Mouse (Mus musculus) cerebellum, adult 11-12 months (tissue): ENCODE results near the gene Mfsd5.
A peak's percentile ranks its signal among the peaks of the same experiment; 100 is the strongest.

Experiments used
- DNase-seq: peaks from one replicate; pipeline ENCODE4 v3.0.0; 2022

Mfsd5 gene

DNA sequence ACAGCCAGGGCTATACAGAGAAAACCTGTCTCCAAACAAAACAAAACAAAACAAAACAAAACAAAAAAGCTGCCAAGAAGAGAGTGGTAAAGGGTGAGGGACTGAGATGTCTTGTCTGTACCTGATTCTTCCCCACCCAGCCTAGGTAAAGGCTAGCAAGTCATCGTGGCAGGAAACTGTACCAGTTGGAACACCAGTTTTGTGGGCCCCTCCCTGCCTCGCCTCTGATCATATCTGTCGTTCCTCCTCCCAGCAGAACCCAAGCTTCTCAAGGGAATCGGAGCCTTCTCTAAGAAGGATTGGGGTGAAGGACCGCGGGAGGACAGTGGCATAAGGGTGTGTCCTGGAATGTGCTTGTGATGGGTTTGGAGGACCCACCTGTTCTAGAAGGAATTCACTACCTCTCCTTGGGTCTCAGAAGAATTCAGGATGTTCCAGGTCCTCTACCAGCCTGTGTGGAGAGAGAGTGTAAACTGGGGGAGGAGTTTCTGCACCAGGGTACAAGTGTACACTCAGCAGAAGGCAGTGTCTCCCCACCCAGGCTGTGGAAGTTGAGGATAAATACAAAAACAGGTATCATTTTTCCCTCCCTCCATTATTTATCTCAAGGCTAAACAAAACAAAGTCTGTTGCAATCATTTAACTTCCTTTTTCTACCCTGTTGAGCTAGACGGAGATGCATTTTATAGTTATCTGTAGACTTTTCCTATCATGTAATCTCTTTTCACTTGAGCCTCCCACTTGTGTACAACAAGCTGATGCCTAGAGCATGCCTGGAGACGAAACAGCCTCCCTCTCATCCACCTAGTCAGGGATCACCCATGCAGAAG lies 3.4 kb downstream of the Mfsd5 start:
- no peak for DNase-seq

DNA sequence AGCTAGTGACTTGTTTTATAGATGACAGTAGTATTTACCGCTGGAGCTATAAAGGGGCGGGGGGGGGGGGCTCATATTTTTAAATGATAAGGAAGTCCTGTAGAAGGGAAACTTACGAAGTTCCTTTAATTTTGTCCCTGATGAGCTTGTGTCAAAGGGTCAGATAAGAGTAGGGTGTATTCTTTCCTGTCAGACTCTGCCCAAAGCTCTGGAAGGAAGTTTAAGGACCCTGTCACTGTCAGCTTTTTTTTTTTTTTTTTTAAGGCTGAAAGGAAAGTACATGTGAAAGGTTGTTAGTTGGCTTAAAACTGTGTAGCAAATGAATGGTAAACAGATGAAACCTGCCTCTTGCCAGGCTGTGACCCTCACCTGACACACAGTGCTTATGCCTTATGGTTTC lies 4.4 kb downstream of the Mfsd5 start:
- DNase-seq = no peak

DNA sequence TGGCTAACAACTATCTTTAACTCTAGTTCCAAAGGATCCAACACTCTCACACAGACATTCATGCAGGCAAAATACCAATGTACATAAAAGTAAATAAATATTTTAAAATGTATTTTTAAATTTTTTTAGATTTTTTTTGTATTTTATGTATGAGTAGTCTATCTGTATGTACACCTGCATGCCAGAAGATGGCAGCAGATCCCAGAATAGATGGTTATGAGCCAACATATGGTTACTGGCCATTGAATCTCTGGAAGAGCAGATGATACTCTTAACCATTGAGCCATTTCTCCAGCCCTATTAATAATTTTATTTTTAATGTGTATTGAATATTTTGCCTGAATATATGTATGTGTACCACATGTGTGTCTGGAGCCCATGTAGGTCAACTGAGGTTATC lies 8.1 kb downstream of the Mfsd5 start:
- DNase-seq = no peak

DNA sequence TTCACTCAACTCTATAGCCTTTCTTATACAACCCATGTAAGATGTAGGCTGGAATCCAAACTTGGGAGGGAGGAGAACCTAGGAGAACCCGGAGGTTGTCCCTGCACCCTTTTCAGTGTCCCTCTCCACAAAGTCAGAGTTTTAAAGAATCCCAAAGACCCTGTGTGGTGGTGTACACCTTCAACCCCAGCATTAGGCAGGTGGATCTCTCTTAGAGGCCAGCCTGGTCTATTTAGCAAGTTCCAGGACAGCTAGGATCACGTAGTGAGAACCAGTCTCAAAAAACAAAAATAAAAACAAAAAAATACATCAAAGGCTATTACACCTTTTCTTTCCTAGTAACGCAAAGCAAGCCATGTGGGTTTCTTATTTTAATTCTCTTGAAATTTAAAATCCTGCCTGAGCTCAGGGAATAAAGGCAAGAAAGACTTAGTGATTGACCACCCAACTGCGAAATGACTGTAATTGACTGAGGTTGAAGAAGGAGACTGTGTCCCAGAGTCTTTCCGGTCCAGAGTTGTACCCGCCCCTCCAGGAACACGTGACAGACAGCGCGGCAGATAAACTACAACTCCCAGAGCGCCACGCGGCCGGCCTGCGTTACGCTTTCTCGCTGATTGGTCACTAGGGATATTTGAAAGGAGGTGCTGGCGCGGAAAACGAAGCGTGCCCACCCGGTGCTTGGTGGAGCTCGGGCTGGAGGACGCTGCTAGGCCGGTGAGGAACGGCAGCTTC lies 16.5 kb downstream of the Mfsd5 start, which contains the start of gene Espl1:
Gene Espl1, plus strand, starts transcription at position 634 of the 735 bp plus-strand sequence.
- DNase-seq = peak; percentile 89

DNA sequence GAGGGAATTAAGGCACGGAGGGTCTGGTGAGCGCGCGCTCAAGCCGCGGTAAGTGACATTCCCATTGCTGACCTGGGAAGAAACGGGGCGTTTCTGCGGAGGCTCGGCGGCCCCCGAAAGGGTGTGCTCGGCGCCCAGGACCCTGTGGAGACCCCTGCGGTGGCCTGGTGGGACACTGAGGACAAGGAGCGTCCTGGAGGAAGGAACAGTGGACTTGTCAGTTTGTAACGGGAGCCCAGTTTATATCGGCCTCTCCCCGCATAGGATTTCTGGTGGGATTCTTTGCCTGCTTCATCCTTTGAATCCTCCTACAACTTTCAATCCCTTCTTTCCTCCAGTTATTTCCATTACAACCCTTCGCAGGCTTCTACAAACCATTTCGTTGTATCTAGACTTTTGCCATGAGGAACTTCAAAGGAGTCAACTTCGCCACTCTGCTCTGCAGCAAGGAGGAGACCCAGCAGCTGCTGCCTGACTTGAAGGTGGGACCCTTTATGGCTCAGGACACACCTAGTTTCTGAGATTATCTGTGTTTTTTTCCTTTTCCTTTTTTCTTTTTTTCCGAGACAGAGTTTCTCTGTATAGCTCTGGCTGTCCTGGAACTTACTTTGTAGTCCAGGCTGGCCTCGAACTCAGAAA lies 17.2 kb downstream of the Mfsd5 start:
- no peak for DNase-seq

DNA sequence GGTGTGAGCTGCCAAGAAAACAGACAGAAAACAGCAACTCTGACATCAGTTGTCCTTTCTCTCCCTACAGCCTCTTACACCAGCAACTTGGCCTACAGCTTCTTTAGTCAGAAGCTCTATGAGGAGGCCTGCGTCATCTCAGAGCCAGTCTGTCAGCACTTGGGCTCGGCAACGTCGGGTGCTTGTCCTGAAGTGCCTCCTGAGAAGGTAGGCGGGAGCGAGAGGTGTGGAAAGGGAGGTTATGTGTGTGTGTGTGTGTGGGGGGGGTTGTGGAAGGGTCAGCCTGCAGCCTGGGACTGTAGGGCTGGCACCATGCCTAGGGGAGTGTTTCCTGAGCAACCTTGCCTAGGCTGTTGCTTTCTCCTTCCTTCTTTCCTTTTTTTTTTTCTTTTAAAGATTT lies 23.3 kb downstream of the Mfsd5 start:
- DNase-seq = no peak

DNA sequence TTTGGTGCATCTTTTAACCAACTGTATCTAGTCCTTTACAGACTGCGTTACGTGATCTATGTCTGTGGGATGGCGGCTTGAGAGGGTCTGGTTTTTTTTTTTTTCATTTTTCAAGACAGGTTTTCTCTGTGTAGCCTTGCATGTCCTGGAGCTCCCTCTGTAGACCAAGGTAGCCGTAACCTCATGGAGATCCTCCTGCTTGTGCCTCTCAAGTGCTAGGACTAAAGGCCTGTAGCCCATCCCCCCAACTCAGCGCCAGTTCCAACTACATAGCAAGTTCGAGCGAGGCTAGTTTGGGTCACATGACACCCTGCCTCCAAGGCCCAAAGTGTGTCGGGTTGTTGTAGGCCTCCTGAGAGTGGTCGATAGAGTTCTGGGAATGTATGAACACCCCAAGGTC lies 29.5 kb downstream of the Mfsd5 start:
- DNase-seq = no peak

DNA sequence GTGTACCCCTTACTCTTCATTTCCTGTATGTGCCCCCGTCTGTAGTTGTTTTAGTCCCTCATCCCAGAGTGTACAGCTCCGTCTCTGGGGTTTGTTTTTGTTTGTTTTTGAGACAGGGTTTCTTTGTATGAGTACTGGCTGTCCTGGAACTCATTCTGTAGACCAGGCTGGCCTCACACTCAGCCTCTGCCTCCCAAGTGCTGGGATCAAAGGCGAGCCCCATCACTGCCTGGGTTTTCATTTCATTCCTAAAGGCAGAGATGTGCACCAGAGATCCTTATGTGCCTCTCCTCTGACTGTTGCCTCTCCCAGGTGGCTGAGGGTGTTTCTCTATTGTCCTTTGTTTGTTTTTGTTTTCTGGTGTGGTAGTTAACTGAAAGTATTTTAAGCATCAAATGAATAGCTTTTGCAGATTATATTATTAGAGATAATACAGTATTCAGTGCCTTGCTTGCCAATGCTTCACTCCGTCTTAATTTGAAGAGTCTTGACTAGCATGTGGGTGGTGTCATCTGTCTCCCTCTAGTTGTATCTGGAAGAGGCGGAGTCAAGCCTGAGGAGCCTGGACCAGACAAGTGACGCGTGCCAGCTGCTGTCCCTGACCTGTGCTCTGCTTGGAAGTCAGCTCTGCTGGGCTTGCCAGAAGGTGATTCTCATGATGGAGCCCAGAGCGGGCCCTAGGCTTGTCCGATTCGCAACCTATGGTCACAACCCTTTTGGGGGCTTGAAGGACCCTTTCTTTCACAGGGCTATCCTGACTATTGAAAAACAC lies 31.0 kb downstream of the Mfsd5 start:
- no peak for DNase-seq

DNA sequence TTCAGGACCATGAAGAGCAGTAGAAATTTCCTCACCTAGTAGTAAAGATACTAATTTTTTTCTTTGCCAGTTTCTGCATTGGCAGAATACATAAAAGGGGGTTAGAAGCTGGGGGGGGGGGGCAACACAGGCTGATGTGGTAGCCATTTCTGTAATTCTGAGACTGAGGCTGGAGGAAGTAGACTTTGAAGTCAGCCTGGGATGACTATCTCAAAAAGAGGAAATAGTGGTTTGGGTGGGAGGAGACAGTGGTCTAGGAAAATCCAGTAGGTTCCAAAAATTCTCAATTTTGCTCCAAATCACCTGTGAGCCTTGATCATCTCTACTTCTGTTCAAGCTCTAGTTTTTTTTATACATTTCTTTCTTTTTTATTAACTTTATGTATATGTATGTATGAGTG lies 32.2 kb downstream of the Mfsd5 start:
- no peak for DNase-seq

DNA sequence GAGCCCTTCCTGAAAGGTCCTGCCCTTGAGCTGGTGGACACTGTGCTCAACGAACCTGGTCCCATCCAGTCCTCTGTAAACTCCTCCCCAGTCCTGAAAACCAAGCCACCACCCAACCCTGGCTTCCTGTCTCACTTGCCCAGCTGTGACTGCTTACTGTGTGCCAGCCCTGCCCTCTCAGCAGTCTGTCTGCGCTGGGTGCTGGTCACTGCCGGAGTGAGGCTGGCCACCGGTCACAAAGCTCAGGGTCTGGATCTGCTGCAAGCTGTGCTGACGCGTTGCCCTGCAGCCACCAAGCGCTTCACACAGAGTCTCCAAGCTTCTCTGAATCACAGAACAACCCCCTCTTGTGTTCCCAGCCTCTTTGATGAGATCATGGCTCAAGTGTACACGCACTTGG lies 36.0 kb downstream of the Mfsd5 start:
- DNase-seq = no peak

DNA sequence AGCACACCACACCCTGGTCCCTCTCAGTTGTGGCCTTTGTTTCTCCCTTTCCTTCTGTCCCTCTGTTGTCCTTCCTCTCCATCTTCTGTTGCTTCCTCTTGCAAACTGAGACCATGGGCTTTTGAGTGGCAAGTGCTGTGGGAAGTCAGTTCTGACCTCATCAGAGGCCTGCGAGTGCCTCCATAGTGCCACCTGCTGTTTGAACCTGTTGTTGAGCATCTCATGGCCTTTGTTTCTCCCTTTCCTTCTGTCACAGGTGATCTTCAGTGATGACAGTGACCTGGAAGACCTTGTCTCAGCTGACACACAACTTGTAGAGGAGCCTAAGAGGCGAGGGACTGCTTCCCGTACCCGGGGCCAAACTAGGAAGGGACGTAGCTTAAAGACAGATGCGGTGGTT lies 37.0 kb downstream of the Mfsd5 start:
- DNase-seq = no peak

DNA sequence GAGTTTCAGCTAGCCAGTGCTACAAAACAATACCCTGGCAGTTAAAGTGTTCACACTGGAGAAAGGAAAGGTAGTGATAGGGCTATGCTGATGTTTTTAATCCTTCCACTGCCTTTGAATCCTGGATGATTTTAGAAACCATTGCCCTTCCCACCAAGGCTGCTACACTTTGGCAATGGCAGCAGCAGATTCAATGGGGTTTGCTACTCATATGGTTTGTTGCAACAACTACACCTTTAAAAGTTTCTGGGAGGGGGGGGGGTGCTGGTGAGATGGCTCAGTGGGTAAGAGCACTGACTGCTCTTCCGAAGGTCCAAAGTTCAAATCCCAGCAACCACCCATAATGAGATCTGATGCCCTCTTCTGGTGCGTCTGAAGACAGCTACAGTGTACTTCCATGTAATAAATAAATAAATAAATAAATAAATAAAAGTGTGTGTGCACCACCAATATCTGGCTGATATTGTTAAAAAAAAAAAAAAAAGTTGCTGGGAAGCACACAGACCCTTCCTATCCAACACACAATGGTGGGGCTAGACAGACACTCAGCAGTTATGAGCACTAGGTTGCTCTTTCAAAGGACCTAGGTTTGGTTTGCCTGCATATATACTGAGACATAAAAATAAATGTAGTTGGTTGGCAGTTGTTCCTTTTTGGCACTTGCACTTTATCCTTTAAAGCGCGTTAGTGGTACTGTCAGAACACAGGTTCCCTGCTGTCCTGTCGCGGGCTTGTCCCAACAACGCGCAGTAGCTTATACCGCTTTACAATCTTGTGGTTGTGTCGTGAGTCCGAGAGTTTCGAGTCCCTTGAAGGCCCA lies 45.6 kb downstream of the Mfsd5 start:
- no peak for DNase-seq

DNA sequence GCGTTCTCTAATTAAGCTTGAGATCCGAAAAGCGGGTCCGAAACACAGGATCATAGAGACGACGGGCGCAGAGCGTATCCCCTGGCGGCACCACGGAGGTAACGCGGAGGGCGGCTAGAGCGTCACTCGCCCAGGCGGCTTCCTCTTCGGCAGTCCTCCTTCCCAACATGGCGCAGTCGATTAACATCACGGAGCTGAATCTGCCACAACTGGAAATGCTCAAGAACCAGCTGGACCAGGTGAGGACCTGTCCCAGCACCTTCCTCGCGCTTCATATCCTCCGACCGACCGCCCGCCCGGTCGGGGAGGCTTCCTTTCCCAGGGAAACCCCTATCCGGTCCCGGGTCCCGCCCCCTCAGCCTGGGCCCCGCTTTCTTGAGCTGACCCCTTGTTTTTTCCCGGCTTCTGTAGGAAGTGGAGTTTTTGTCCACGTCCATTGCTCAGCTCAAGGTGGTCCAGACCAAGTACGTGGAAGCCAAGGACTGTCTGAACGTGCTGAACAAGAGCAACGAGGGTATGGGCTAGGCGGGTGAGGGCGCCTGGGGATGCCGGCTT lies 46.8 kb downstream of the Mfsd5 start, which contains the start of gene Pfdn5:
Gene Pfdn5, plus strand, starts transcription at position 95 of the 555 bp plus-strand sequence.
- peak; percentile 82 for DNase-seq

DNA sequence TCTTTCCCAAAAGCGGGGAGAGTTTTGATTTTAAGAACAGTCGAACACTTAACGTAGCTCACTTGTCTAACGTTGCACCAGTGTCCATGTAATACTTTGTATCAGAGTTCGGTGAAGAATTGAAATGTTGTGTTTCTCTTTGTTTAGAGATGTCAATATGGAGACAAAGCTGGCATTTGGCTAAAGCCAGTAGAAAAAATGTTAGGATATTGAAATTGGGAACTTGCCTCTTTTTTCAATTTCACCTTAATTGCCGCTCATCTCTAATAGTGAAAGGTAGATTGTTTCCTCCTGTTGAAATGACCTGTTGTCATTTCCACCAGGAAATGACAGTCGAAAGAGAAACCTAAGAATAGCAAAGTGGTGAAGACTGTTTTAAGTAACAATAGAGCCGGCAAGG lies 47.6 kb downstream of the Mfsd5 start:
- DNase-seq = no peak
